Mouse (Mus musculus): ENCODE results near the gene Camk2b.

Camk2b gene

GRCm38 (mm10) chr11:5983629-5984028 is 82.5 kb downstream of the Camk2b start:
- no peak for DNase-seq (ENCODE audit: low read depth, low spot score)

DNA sequence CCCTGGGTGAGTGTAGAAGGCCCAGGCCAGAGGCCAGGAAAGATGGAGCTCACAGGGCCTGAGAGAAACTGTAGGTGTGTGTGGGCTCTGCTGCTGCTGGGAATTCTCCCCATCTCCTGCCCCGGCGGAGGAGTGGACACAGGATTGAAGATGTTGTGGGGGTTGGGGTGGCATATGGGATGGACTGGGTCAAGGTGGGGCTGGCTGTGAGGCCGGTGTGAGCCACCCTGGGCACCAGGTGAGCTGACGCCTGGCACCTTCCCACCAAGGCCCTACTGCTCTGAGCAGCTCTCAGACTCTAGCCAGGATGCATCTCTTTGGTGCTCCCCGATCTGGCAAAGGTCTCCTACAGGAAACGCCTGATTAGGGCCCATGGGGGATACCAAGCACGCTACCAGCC is 84.8 kb downstream of the Camk2b start:
- DNase-seq (ENCODE audit: low read depth, low spot score): no peak

GRCm38 (mm10) chr11:5980561-5980960 is 85.6 kb downstream of the Camk2b start:
- no peak for DNase-seq (ENCODE audit: low read depth, low spot score)

- no peak for DNase-seq (ENCODE audit: low read depth, low spot score)
Observed at GRCm38 (mm10) chr11:5980108-5980507, 86.1 kb downstream of the Camk2b start.

GRCm38 (mm10) chr11:5979088-5979487 is 87.1 kb downstream of the Camk2b start:
- no peak for DNase-seq (ENCODE audit: low read depth, low spot score)

- no peak for DNase-seq (ENCODE audit: low read depth, low spot score)
Observed at GRCm38 (mm10) chr11:5976106-5976505, 90.1 kb downstream of the Camk2b start.

- DNase-seq (ENCODE audit: low read depth, low spot score): no peak
Observed at GRCm38 (mm10) chr11:5975068-5975467, 91.1 kb downstream of the Camk2b start.

GRCm38 (mm10) chr11:5974053-5974452 is 92.1 kb downstream of the Camk2b start:
- DNase-seq (ENCODE audit: low read depth, low spot score): no peak

GRCm38 (mm10) chr11:5973151-5973550 is 93.0 kb downstream of the Camk2b start:
- DNase-seq (ENCODE audit: low read depth, low spot score): no peak

DNA sequence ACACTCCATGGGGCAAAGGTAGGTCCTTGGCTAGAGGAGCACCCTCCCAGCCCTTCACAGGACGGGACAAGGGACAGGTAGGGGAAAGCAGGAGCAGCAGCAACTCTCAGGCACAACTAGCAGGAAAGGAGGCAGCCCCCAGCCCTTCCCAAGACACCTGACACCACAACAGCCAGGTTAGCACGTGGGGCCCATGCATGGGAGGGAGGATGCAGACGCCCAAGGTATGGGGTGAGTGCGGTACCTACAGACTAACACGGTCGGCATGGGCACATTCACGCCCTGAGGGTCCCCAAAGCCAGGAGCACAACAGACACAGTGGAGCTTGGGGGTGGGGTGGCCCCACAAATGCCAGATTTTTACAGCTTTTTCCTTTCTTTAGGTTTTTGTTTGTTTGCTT is 95.0 kb downstream of the Camk2b start:
- no peak for DNase-seq (ENCODE audit: low read depth, low spot score)

GRCm38 (mm10) chr11:5968223-5968622 is 97.9 kb downstream of the Camk2b start:
- DNase-seq (ENCODE audit: low read depth, low spot score): no peak

- DNase-seq (ENCODE audit: low read depth, low spot score): no peak
Observed at GRCm38 (mm10) chr11:5966751-5967150, 99.4 kb downstream of the Camk2b start.

- no peak for DNase-seq (ENCODE audit: low read depth, low spot score)
Observed at GRCm38 (mm10) chr11:5965865-5966264, 100.3 kb downstream of the Camk2b start.

DNA sequence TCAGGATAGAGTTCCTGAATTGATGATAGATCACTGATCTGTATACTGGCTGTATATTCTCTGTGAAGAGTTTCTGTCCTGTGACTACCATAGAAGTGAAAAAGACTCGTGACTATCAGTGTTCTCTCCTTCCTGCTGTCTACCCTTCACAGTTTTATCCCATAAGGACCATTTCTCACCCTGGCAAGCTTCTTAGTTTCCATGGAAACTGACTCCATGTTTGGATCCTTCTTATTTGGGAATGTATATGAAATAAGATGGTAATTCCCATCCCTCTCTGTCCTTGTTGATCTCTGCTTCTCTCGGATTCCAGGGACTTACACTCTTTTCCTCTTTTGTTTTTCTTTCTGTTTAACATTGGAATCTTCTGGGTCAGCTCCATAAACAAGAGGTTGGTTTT is 106.1 kb downstream of the Camk2b start:
- no peak for DNase-seq (ENCODE audit: low read depth, low spot score)

GRCm38 (mm10) chr11:5955546-5956276 is 110.5 kb downstream of the Camk2b start, which contains the start of gene Ykt6:
Gene Ykt6 (plus strand): TSS chr11:5955693.
- peak; percentile 73 for DNase-seq (ENCODE audit: low read depth, low spot score)

DNA sequence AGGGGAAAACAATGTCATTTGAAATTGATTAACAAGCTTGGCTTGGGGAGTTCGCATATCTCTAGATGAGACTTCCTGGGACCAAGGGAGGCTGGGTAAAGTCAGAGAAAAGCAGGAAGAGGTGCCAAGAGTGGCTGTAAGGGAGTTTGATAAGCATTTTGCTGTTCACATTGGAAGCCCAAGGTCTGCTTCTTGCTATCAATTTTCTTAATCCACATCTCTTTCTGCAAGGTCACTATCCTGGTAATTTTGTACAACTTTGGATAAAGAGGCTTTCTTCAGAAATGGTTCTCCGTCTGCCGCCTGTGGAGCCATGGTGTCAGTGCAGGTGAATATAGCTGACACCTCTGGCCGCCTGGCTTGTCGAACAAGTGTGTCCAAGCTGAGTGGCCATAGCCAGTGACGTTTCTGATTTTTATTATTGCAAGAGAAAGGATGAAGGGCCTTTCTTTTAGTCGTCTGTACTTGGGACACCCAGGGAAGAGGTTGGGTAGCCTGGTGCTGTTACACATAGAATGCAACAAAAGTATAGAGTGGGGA is 111.1 kb downstream of the Camk2b start:
- no peak for DNase-seq (ENCODE audit: low read depth, low spot score)

GRCm38 (mm10) chr11:5954435-5954834 is 111.7 kb downstream of the Camk2b start:
- DNase-seq (ENCODE audit: low read depth, low spot score): no peak

GRCm38 (mm10) chr11:5953130-5953765 is 112.9 kb downstream of the Camk2b start:
- no peak for DNase-seq (ENCODE audit: low read depth, low spot score)

GRCm38 (mm10) chr11:5952501-5952900 is 113.7 kb downstream of the Camk2b start:
- no peak for DNase-seq (ENCODE audit: low read depth, low spot score)

DNA sequence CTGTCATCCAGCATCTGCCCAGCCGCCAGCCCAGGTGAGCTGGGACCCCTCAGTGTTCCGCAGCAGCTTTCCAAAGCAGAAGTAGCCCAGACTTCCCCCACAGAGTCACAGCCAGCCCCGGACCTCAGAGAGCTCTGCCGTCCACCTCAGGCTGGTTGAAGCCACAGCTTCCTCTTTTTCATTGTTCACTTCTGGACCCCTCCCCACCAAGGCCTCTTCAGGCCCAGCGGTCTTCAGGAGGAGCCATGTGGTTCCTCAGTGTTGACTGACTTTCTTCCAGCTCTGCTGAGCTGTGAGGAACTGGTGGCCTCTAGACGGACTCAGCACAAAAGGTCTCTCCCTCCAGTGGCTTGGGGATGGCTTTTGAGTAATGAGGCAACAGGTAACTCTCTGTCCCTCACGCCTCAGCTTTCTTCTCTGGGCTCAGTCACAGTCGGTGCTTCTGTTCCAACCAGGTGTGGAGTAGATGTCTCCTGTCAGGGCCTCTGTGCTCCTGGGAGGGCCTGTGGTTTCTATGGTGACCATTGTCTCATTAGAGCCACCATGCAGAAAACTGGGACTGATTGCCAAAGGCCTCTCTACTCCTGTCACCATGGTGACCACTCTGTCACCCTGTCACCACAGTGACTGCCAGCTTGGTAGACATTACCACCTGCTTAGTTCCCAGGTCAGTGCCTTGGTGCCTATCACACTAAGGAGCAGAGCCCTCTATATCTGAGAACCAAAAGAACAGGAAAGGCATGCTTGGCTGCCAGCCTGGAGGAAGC is 116.4 kb downstream of the Camk2b start, which contains the start of gene Gck:
Gene Gck (minus strand): TSS at position 496 of the 767 bp plus-strand sequence.
- no peak for DNase-seq (ENCODE audit: low read depth, low spot score)

DNA sequence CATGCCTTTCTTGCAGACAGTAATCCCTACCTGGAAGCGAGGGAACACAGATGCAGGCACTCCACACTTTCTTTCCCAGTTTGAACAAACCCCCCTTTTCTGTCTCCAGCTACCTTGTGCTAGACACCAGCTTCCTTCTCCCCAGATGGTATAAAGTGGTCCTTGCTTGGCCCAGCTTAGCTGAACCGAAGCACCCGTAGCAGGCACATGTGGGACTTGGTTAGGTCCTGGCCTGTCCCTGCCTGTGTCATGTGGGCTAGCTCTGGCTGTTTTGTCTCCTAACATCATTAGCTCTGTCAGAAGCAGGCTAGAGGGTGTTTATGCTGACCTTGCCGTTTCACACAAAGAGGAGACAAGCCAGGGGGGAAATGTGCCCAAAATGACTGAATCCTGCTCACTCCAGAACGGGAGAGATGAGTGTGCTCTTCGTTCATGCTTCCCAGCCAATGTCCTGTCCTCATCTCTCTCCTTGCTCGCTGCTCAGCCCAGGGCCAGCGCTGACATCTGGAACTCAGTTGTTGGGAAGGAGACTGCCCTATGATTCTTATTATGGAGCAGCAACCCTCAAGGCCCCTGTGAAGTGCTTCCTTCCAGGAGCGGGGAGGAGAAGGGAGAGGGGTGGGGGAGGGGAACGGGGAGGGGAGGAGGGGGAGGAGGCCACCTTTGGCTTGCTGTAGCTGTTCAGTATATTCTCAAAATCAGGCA is 117.5 kb downstream of the Camk2b start:
- no peak for DNase-seq (ENCODE audit: low read depth, low spot score)

- DNase-seq (ENCODE audit: low read depth, low spot score): no peak
Observed at GRCm38 (mm10) chr11:5947796-5948195, 118.4 kb downstream of the Camk2b start.
